Mouse (Mus musculus) limb, embryonic 15.5 days (tissue): ENCODE results near the gene Smarca2. TPM values are rescaled to one million over a fixed set of nuclear protein-coding genes. Genes with fewer than 3 reads are reported as not detected.
"Not testable (repeated sequence)": the region's sequence is repeated elsewhere in the genome, so short reads cannot be mapped to it uniquely, and the experiment has no call there.

Source experiments
- ATAC-seq: fragments of 200-750 bp; cut with Nextera tagmentation; 2 replicates; pipeline ENCODE4 v1.8.0; 2017; ENCODE audit warnings: low read depth, moderate TSS enrichment; ENCODE audit not compliant: insufficient number of reproducible peaks, low FRiP score, low TSS enrichment
- H3K27ac ChIP-seq: fragments of 300-500 bp; sonication (generic); 2 replicates; pipeline ENCODE4 v1.5.1; 2015; ENCODE audit warnings: moderate library complexity, mild to moderate bottlenecking, inconsistent platforms
- H3K27me3 ChIP-seq: fragments of 300-500 bp; sonication (generic); 2 replicates; pipeline ENCODE4 v1.6.1; 2015; ENCODE audit warnings: inconsistent platforms
- H3K36me3 ChIP-seq: fragments of 300-500 bp; sonication (generic); 2 replicates; pipeline ENCODE4 v1.6.1; 2015; ENCODE audit warnings: inconsistent platforms
- H3K4me1 ChIP-seq: fragments of 300-500 bp; sonication (generic); 2 replicates; pipeline ENCODE4 v1.6.1; 2015; ENCODE audit warnings: inconsistent platforms
- H3K4me2 ChIP-seq: fragments of 300-500 bp; sonication (generic); 2 replicates; pipeline ENCODE4 v1.6.1; 2015; ENCODE audit warnings: mild to moderate bottlenecking, inconsistent platforms
- H3K4me3 ChIP-seq: fragments of 300-500 bp; sonication (generic); 2 replicates; pipeline ENCODE4 v1.5.1; 2015; ENCODE audit warnings: mild to moderate bottlenecking, inconsistent platforms
- H3K9ac ChIP-seq: fragments of 300-500 bp; sonication (generic); 2 replicates; pipeline ENCODE4 v1.6.1; 2015; ENCODE audit warnings: inconsistent platforms
- H3K9me3 ChIP-seq: fragments of 300-500 bp; sonication (generic); 2 replicates; pipeline ENCODE4 v1.6.1; 2016; ENCODE audit warnings: inconsistent platforms
- WGBS: fragments of 180-500 bp; shearing (Covaris S2); methylation state at CpG from one replicate; pipeline ENCODE4 v1.1.7; 2015; 5-methylcytosine and 5-hydroxymethylcytosine counted together
- polyA plus RNA-seq: library from polyadenylated mRNA; unstranded; fragments of >200 nt; fragmentation: Nextera tagmentation; extraction: Ambion mirVana; gene quantifications from 2 replicates; pipeline ENCODE4 v1.2.1, GENCODE M21; 2015

Smarca2 gene
- polyA plus RNA-seq, 1 experiment from 2014 or later, result 68.2 TPM

DNA sequence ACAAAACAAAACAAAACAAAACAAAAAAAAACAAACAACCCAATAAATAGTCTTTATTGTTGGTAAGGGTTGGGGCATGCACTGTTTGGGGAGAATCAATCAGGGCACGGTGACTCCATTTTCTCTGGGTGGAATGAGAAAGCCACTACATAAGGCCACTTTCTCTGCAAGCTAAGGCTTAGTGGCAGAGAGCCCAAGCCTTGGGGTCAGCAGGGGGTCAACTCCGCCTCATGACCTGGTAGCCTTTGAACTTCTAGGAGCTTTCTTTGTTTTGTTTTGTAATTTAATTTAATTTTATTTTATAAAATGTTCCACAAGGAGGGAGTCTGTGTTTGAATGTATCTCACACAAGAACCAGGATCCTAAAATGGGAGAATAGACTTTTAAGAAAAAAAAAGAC lies 128.2 kb downstream of the Smarca2 start:
- no peak overlapping the region for H3K4me2 ChIP-seq
- H3K27me3 ChIP-seq, result no peaks in the 10 kb centered on the region
- no peaks in the 10 kb centered on the region for H3K9me3 ChIP-seq
- peaks cover 29% of the 10 kb centered on the region for H3K4me1 ChIP-seq
- no peak overlapping the region for H3K9ac ChIP-seq
- no peak overlapping the region for H3K27ac ChIP-seq
- no peak for ATAC-seq
- 62% methylated on average over 2 of the region's 2 CpGs for WGBS
- no peak overlapping the region for H3K4me3 ChIP-seq
- H3K36me3 ChIP-seq, result no peaks in the 10 kb centered on the region

DNA sequence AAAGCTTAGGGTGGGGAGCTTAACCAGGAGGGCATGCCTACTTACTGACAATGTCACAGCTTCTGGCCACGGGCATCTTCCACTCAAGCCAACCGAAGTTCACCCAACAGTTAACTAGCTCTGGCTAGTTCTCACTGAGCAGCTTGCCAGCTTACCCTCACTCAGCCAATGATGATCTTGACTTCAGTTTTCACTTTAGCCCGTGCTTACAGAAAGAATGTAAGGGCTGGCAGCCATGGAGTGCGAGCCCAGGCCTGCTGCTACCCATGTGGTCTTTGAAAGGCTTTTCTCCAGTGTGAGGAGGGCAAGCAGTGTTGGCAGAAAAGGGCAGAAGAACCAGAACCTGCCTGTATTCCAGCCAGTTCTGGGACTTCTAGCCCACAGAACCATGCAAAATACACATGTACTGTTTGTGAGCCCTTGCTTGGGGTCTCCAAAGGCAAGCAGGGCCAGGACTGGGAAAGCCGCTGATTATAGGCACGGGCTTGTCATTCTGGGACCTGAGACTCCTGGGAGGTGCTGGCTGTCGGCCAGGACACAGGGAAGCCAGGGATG lies 128.8 kb downstream of the Smarca2 start:
- Histone ChIP-seq H3K27ac (peak overlapping the region; percentile 17), H3K4me1 (peaks cover 29% of the 10 kb centered on the region), H3K4me3 (no peak overlapping the region), H3K27me3 (no peaks in the 10 kb centered on the region), H3K9ac (no peak overlapping the region), H3K9me3 (no peaks in the 10 kb centered on the region), H3K36me3 (no peaks in the 10 kb centered on the region), H3K4me2 (no peak overlapping the region)
- WGBS, result 38% methylated on average over 7 of the region's 7 CpGs
- ATAC-seq, result no peak

DNA sequence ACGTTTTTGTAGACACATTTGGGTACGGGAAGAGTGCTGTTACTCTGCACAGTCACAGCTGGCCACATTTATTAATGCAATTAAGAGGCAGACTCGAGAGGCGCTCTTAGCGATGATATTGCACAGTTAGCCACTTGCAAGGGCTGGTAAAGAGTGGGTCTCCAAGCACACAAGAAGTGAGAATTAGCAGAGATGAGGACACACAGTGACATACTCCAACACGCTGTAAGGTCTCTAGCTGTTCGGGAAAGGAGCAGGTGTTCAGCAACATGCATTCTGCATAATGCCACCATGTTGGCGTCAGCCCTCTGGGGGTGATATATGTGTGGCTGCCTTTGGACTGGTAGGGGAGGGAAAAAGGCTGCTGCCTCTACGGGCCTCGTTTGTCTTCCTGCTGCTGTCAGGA lies 129.9 kb downstream of the Smarca2 start:
- Histone ChIP-seq H3K4me3 (no peak overlapping the region), H3K9ac (no peak overlapping the region), H3K4me1 (peaks cover 29% of the 10 kb centered on the region), H3K27me3 (no peaks in the 10 kb centered on the region), H3K27ac (no peak overlapping the region), H3K36me3 (no peaks in the 10 kb centered on the region), H3K9me3 (no peaks in the 10 kb centered on the region), H3K4me2 (no peak overlapping the region)
- ATAC-seq, result no peak
- WGBS, result 54% methylated on average over 10 of the region's 10 CpGs

DNA sequence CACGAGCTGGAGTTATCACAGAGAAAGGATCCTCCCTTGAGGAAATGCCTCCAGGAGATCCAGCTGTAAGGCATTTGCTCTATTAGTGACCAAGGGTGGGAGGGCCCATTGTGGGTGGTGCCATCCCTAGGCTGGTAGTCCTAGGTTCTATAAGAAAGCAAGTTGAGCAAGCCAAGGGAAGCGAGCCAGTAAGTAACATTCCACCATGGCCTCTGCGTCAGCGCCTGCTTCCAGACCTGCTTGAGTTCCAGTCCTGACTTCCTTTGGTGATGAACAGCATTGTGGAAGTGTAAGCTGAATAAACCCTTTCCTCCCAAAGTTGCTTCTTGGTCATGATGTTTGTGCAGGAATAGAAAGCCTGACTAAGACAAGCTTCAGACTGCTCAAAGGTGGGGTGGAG lies 140.2 kb downstream of the Smarca2 start:
- H3K36me3 ChIP-seq, H3K9ac ChIP-seq, H3K27me3 ChIP-seq, H3K4me3 ChIP-seq, H3K4me2 ChIP-seq, ATAC-seq, H3K9me3 ChIP-seq: not testable (repeated sequence)
- peak overlapping the region; percentile 17; the same call in 1 of the 2 replicates for H3K27ac ChIP-seq
- peaks cover 18% of the 10 kb centered on the region for H3K4me1 ChIP-seq
- 83% methylated on average over 4 of the region's 4 CpGs for WGBS

DNA sequence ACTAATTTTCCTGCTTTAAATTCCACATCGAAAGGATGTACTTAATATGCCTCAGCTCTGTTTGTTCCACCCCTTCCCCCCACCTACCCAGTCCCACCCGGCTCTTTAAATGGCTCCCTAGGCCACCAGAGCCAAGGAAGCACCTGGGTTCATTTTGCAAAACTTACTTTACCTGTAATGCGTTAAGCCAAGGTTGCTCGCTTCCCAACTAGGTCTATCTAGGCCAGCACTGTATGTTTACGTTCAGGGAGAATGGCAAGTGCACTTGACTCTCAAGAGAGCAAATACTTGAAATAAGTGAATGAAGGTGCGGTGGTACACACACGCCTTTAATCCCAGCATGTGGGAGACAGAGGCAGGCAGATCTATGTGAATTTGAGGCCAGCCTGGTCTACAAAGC lies 140.7 kb downstream of the Smarca2 start:
- ATAC-seq, result no peak
- 70% methylated on average over 7 of the region's 7 CpGs for WGBS
- H3K9me3 ChIP-seq, result no peaks in the 10 kb centered on the region
- H3K36me3 ChIP-seq, result peaks cover 5% of the 10 kb centered on the region; the same call in 1 of the 2 replicates
- H3K4me1 ChIP-seq, result peaks cover 19% of the 10 kb centered on the region
- no peak overlapping the region for H3K4me2 ChIP-seq
- no peak overlapping the region for H3K9ac ChIP-seq
- H3K4me3 ChIP-seq, result no peak overlapping the region
- H3K27ac ChIP-seq, result peak overlapping the region; percentile 17; the same call in 1 of the 2 replicates
- H3K27me3 ChIP-seq, result no peaks in the 10 kb centered on the region

DNA sequence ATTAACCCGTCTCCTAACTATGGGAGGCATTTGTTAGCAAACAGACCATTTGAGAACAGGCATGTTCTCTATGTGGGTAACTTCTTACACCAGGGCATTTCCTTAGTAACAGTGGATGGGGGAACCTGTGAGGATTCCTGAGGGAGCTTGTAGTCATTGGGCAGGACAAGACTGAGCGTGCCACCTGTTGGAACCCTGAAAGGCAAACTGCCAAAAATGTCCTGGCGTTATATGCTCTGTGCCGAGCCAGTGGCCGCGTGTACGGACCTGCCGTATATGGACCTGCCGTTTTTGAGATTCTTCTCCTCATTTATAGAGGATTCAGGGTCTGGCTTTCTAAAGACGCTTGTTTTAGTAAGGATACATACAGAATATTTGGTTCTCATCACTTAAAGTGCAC lies 141.4 kb downstream of the Smarca2 start:
- peak overlapping the region; percentile 98 for H3K27ac ChIP-seq
- peak overlapping the region; percentile 72; the same call in 1 of the 2 replicates for H3K4me2 ChIP-seq
- peaks cover 5% of the 10 kb centered on the region; the same call in 1 of the 2 replicates for H3K36me3 ChIP-seq
- H3K9ac ChIP-seq, result no peak overlapping the region
- 64% methylated on average over 10 of the region's 10 CpGs for WGBS
- H3K4me1 ChIP-seq, result peaks cover 19% of the 10 kb centered on the region
- H3K4me3 ChIP-seq, result no peak overlapping the region
- H3K9me3 ChIP-seq, result no peaks in the 10 kb centered on the region
- ATAC-seq, result no peak
- no peaks in the 10 kb centered on the region for H3K27me3 ChIP-seq

- Histone ChIP-seq H3K36me3 (peaks cover 5% of the 10 kb centered on the region; the same call in 1 of the 2 replicates), H3K27me3 (no peaks in the 10 kb centered on the region), H3K4me3 (peak overlapping the region; percentile 56), H3K27ac (peak overlapping the region; percentile 98), H3K4me2 (peak overlapping the region; percentile 72), H3K9me3 (no peaks in the 10 kb centered on the region), H3K9ac (peak overlapping the region; percentile 47; the same call in 1 of the 2 replicates), H3K4me1 (peaks cover 19% of the 10 kb centered on the region)
- WGBS, result 33% methylated on average over 6 of the region's 6 CpGs
- no peak for ATAC-seq
Observed at GRCm38 (mm10) chr19:26746709-26747467, 142.0 kb downstream of the Smarca2 start.

- no peaks in the 10 kb centered on the region for H3K9me3 ChIP-seq
- H3K9ac ChIP-seq, result peak overlapping the region; percentile 47
- H3K4me3 ChIP-seq, result peak overlapping the region; percentile 56
- peak overlapping the region; percentile 98 for H3K27ac ChIP-seq
- under 1% methylated on average over 36 of the region's 36 CpGs for WGBS
- H3K4me1 ChIP-seq, result peaks cover 19% of the 10 kb centered on the region
- ATAC-seq, result peak; percentile 88
- no peaks in the 10 kb centered on the region for H3K27me3 ChIP-seq
- peaks cover 2% of the 10 kb centered on the region; the same call in 1 of the 2 replicates for H3K36me3 ChIP-seq
- peak overlapping the region; percentile 72 for H3K4me2 ChIP-seq
Observed at GRCm38 (mm10) chr19:26747571-26748539, 143.0 kb downstream of the Smarca2 start.

- 0% methylated on average over 6 of the region's 6 CpGs for WGBS
- peak overlapping the region; percentile 56 for H3K4me3 ChIP-seq
- H3K27ac ChIP-seq, result peak overlapping the region; percentile 98
- no peak for ATAC-seq
- peak overlapping the region; percentile 72 for H3K4me2 ChIP-seq
- peaks cover 22% of the 10 kb centered on the region for H3K4me1 ChIP-seq
- H3K9me3 ChIP-seq, result no peaks in the 10 kb centered on the region
- H3K27me3 ChIP-seq, result no peaks in the 10 kb centered on the region
- H3K9ac ChIP-seq, result 0 out of 2 replicates have a peak overlapping the region, but pooled peaks have one; percentile 23
- H3K36me3 ChIP-seq, result no peaks in the 10 kb centered on the region
Observed at GRCm38 (mm10) chr19:26748676-26749075, 143.8 kb downstream of the Smarca2 start.

- no peaks in the 10 kb centered on the region for H3K36me3 ChIP-seq
- 32% methylated on average over 11 of the region's 11 CpGs for WGBS
- H3K27me3 ChIP-seq, result no peaks in the 10 kb centered on the region
- H3K27ac ChIP-seq, result no peak overlapping the region; the same call in 1 of the 2 replicates
- peak overlapping the region; percentile 72 for H3K4me2 ChIP-seq
- no peak for ATAC-seq
- no peak overlapping the region for H3K9ac ChIP-seq
- H3K4me3 ChIP-seq, result peak overlapping the region; percentile 56; the same call in 1 of the 2 replicates
- no peaks in the 10 kb centered on the region for H3K9me3 ChIP-seq
- H3K4me1 ChIP-seq, result peaks cover 25% of the 10 kb centered on the region
Observed at GRCm38 (mm10) chr19:26749427-26750137, 144.7 kb downstream of the Smarca2 start.

GRCm38 (mm10) chr19:26752611-26753163 lies 147.8 kb downstream of the Smarca2 start:
- 83% methylated on average over 15 of the region's 15 CpGs for WGBS
- H3K27ac ChIP-seq, result no peak overlapping the region
- H3K4me3 ChIP-seq, result no peak overlapping the region
- no peak for ATAC-seq
- H3K4me1 ChIP-seq, result peaks cover 12% of the 10 kb centered on the region; the same call in 1 of the 2 replicates
- no peak overlapping the region for H3K4me2 ChIP-seq
- no peaks in the 10 kb centered on the region for H3K9me3 ChIP-seq
- no peak overlapping the region for H3K9ac ChIP-seq
- no peaks in the 10 kb centered on the region for H3K27me3 ChIP-seq
- peaks cover 3% of the 10 kb centered on the region for H3K36me3 ChIP-seq
